Mouse (Mus musculus): Measurements from ENCODE around the gene Mnat1. TPM values are rescaled to one million over a fixed set of nuclear protein-coding genes. Genes with fewer than 3 reads are reported as not detected.
A peak's percentile ranks its signal among the peaks of the same experiment; 100 is the strongest.

Mnat1 gene
- total RNA-seq, 2 experiments from 2014 or later = 18.0 to 20.7 TPM

DNA sequence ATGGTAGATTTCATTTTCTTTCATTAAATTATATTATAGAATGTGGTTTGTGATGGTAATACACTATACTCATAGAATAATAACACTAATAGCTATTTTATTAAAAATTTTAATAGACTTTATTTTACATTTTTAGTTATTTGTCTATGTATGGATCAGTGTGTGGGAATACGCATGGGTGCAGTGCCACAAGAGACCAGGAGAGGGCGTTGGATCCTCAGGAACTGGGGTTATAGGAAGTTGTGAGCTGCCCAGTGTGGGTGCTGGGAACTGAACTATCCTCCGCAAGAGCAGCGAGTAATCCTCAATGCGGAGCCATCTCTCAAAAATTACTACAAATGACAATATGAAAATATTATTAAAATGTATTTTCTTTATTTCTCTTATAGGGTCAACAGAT, 95.1 kb downstream of the Mnat1 start:
- intact Hi-C loops (cut with DNase I) = no loop called here

DNA sequence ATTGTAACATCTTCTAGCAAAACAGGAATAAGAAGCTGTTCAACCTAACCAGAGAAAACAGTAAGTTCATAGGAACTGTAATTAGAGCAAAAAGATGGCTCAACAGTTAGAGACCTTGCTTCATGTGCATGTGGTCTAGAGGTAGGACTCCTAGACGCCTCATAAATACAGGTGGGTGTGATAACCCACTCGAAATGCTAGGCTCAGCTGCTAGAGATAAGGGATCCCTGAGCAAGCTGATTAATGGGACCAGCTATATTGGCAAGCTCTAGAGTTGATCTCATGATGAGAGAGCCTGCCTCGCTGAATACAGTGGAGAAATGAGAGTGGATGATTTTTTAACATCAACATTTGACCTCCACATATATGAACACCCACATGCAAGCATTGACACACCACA, 97.7 kb downstream of the Mnat1 start:
- DNase-seq (ENCODE audit: low spot score in 2 of 2) = no peak
- intact Hi-C loops (cut with DNase I) = no loop called here

More for the DNA sequence above, 95.1 kb downstream of the Mnat1 start:
- no peak for DNase-seq (ENCODE audit: low spot score in 2 of 2)

DNA sequence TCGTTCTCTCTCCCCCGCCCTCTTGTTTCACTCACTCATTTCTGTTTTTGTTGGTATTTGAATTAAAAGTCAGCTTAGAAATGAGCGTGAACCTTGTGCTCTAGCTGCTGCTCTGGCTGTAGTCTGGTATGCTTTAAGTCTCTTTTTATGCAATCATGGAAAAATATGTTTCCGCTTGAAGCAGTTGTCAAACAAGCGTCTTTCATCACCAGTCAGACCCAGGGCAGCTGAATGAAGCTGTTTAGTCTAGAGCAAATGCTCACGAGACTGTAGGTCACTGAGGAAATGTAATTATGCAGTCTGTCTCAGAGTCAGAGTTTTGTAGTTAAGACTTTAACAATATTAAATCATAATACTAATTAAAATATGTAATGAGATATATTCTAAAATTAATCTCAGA, 100.4 kb downstream of the Mnat1 start:
- intact Hi-C loops (cut with DNase I) = no loop called here
- DNase-seq (ENCODE audit: low spot score in 2 of 2) = no peak

DNA sequence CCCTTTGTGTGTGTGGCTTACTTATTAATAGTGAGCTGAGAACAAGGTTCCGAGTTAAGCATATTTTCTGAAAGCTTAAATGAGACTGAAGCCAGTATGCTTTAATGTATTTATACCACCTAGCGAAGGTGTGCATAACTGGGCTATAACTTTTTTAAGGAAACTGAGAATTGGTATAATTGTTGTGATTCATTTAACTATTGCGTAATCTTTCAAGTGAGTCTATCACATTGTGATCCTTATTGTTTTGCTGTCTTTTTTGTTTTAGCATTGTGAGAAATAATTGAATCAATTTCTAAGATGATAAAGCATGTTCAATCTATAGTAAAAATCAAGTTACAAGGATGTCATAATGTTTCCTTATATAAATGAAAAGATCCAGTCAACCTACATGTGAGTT, 104.9 kb downstream of the Mnat1 start:
- intact Hi-C loops (cut with DNase I) = no loop called here
- DNase-seq (ENCODE audit: low spot score in 2 of 2) = no peak

DNA sequence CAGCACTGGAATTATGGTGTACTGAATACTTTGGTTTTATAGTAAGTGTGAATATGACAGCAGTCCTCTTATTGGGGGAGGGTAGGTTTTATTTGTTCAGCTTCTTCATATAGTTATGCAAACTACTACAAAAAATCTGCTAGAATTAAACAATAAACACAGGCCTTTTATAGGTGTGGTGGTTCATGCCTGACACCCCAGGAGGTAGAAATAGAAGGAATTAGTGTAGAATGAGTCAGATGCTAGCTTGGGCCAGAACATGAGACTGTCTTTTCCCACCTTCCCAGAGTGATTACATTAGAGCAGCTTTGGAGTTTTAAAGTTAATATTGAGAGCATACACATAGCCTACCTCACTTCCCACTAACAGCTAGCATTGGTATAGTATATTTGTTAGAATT, 106.7 kb downstream of the Mnat1 start:
- intact Hi-C loops (cut with DNase I) = no loop called here
- DNase-seq (ENCODE audit: low spot score in 2 of 2) = no peak

DNA sequence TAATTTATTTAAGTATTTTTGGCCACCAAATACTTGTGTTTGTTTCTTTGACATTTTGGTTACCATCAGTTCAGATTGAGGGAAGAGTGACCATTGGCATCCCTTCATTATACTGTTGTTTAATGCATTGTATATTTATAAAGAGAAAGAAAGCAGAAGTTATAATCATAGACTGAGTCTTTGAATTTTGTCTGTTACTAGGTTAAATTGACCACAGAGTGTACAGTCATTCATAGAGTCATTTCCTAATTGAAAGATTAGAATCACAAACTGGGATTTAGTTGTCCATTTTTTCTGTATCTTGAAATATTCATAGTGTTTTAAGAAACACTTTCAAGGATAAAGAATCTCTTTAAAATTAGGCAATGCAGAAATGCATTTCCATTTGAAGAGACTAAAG, 108.0 kb downstream of the Mnat1 start:
- intact Hi-C loops (cut with DNase I) = no loop called here

DNA sequence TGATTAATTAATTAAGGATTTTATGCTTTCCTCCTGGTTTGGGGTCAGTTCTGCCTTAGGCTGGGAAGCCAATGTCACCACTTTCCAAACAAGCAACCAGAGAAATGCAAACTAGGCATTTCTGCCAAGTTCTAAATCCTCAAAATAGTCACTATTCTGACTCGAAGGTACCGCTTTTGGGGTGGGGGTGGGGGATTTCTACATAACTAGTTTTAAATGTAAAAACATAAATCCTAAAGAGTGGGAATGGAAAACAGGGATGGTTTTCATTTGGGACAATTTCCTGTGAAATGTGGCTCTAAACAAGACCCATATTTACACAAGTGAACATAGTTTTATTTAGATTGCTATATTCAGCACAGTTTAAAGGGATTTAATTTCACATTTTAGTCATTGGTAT, 109.1 kb downstream of the Mnat1 start:
- DNase-seq (ENCODE audit: low spot score in 2 of 2) = no peak
- intact Hi-C loops (cut with DNase I) = no loop called here

More for the DNA sequence above, 108.0 kb downstream of the Mnat1 start:
- no peak for DNase-seq (ENCODE audit: low spot score in 2 of 2)

DNA sequence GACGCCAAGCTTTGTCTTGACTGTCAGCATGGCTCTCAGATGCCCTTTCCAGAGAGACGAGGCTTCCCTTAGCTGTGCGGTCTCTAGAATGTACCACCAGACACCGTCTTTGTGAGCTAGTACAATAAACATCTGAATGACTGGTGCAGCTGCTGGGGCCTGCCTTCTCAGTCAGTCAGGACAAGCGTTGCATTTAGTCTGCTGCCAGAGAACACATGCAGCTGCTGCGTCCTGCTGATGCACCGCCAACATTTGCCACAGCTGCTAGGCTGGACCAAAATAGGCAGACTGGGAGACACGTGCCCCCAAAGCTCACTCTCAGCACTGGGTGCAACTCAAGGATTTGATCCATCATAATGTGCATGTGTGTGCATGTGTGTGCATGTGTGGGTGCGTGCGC, 118.4 kb downstream of the Mnat1 start:
- intact Hi-C loops (cut with DNase I) = no loop called here
- peak; percentile 32 to 65 for DNase-seq (ENCODE audit: low spot score in 2 of 2)

DNA sequence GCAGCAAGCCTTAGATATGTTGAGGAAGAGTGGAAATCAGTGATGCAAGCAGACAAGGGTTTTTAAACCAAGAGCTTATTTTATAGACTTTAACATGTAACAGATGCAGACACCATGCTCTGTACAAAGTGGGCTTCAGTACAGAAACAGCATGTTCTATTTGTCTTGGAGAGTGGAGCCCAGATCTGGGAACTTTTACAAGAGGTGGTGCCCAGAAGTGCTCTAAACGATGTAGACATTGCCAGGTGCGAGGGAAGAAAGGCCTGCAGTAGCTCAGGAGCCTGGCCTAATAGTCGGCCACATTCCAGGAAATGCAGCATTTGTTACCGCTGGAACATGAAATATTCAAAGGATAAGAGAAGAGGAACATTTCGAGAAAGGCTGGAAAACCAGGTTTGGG, 122.2 kb downstream of the Mnat1 start:
- intact Hi-C loops (cut with DNase I) = no loop called here

DNA sequence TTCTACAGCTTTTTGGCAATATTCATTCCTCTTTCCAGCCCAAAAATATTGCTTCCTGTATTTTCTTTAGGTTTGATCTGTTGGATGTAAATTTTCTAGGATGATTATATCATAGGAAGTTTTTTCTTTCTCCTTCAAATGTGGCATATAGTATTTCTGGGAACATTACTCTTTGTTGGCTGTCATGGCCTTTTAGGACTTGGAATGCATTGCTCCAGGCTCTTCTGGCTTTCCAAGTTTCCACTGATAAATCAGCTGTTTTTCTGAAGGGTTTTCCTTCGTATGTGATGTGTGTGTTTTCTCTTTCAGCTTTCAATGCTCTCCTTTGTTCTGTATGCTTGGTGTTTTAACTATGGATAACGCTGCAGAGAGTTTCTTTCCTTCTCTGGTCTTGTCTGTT, 131.5 kb downstream of the Mnat1 start:
- intact Hi-C loops (cut with DNase I) = no loop called here
- no peak for DNase-seq (ENCODE audit: low spot score in 2 of 2)

More for the DNA sequence above, 122.2 kb downstream of the Mnat1 start:
- DNase-seq (ENCODE audit: low spot score in 2 of 2) = no peak

DNA sequence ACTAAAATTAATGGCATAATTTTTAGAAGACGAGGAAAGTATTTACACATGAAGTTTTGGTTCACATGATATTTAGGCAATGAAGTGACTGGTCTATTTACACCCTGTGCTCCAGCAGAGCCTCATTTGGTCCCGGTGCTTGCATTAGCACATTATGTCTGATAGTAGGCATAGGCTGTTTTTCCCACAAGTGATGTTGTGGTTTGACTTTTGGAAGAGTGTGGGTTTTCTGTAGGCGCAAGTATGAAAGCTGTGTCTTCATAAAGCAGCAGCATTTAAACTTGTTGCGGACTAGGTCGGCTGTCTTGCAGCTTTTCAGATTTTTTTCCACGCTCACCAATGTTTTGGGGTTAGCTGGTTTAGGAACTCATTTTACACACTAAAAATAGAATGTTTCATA, 135.8 kb downstream of the Mnat1 start:
- peak; percentile 9 to 39 for DNase-seq (ENCODE audit: low spot score in 2 of 2)
- intact Hi-C loops (cut with DNase I) = no loop called here

DNA sequence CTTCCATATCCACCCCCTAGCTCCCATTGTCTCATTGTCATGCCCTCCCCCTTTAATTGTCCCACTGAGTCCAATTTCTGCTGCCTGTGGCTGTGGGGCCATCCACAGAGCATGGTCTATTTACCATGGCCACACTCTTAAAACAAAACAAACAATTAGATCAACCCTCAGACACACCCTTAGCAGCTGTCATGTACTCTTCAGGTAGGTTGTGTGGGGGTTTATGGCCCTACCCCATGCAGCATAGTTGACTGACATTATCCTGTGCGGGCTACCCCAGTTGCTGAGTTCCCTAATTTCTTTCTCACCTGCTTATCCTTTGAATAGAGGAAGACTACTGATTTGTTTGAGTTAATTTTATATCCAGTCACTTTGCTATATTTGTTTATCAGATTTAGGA, 136.8 kb downstream of the Mnat1 start:
- intact Hi-C loops (cut with DNase I) = no loop called here
- no peak for DNase-seq (ENCODE audit: low spot score in 2 of 2)

DNA sequence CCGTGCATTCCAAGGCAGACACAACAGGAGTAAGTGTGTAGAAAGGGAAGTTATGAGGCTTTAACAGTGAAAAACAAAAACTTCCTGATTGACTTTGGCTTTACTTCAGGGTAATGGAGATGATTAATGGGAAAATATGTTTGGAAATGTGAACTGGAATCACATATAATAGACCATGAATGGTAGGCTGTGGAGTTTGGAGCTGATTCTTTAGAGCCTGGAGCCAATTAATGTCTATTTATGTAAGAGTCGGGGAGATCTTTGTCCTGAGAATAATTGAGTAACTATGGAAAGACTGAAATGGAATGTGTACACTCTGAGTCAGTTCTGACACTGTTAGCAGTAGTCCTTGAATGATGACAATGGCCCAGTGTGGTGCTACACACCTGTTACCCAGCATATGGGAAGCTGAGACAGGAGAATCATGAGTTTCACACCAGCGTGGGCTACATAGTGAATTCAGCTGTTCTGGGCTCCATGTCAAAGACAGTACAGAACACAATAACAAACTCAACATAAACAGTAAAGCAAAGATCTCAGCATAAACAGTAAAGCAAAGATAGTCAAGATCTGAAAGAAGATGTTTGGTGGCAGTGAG, 142.0 kb downstream of the Mnat1 start:
- intact Hi-C loops (cut with DNase I) = no loop called here
- no peak for DNase-seq (ENCODE audit: low spot score in 2 of 2)

DNA sequence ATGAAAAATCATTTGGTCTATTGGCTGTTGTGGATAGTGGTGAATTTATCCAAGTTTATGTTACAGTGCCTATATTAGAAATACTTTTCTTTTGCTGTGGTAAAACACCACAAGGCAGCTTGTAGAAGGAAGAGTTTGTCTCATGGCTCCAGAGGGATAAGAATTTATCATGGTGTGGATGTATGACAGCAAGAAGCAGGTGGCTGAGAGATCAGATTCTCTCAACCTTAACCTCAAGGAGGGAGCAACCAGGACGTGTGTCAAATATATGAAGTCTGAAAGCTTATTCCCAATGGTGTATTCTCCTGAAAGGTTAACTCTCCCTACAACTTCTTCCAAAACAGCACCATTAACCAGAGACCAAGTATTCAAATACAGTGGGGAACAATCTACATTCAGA, 143.1 kb downstream of the Mnat1 start:
- intact Hi-C loops (cut with DNase I) = no loop called here
- DNase-seq (ENCODE audit: low spot score in 2 of 2) = no peak

DNA sequence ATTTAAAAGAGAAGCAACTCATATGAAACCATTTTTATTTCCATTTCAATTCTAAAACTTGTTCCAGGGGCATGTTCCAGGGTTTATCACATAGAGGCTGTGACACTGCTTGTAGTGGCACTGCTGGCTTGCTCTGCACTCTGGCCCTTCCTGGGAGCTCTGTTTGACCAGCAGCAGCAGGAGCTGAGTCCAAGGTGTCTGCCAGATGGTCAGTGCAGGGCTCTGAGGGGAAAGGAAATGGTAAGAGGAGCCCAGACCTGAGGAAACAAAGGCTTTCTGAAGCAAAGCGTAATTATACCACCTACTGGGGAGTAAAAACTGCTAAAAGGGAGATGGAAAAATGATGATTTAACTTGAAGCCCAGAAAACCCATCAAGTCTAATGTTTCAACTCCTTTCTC, 145.0 kb downstream of the Mnat1 start:
- DNase-seq (ENCODE audit: low spot score in 2 of 2) = no peak
- intact Hi-C loops (cut with DNase I) = no loop called here

DNA sequence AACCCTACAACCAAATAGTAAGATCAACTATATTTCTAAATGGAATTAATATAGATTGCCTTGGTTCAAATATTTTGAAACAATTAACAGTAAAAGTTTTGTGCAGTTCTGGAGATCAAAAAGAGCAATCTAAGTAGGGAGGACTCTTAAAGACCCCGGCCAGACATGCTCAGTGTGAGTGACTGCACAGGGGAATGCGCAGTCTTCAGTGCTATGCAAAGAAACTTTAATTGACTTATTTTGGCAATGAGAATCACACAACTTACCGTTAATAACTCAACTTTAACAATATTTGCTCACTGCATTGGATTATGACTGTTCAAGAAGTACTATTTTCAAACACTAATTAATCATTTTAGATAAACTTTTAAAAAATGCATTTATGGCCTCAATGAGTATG, 146.0 kb downstream of the Mnat1 start:
- intact Hi-C loops (cut with DNase I) = no loop called here
- DNase-seq (ENCODE audit: low spot score in 2 of 2) = no peak

DNA sequence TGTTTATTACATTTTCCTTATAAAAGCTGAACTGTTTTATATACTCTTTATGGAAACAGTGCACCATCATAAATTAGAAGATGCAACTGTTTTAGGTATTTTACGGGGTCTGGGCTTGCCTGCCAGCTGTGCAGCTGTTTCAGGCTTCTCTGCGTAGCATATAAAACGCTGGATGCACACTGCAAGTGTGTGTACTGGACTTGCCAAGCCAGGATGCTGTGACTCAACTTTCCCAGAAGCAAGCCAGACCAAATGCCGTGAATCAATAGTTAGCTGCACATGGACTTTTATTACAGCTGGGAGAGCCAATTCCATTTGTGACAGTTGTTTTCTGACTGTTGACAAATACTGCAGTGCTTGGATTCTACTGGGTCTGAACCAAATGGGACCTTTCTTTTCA, 146.4 kb downstream of the Mnat1 start:
- intact Hi-C loops (cut with DNase I) = no loop called here
- DNase-seq (ENCODE audit: low spot score in 2 of 2) = no peak

DNA sequence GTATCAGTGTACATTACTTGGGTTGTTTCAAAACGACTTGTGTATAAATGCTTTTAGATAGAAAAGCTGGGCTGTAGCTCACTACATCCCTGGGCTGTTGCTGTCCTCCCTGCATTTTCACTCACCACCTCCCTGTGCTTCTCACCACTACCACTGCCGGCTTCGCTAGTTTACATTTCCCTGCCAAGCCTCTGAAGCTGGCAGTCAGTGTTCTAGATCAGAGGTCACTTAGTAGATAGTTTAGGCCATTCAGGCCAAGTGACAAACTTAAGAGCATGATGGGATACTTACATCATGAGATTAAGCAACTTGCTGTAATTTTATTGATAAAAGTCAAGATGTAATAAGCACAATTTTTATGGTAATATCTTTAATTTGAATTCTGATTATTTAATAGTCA, 151.4 kb downstream of the Mnat1 start:
- intact Hi-C loops (cut with DNase I) = no loop called here
- DNase-seq (ENCODE audit: low spot score in 2 of 2) = no peak

DNA sequence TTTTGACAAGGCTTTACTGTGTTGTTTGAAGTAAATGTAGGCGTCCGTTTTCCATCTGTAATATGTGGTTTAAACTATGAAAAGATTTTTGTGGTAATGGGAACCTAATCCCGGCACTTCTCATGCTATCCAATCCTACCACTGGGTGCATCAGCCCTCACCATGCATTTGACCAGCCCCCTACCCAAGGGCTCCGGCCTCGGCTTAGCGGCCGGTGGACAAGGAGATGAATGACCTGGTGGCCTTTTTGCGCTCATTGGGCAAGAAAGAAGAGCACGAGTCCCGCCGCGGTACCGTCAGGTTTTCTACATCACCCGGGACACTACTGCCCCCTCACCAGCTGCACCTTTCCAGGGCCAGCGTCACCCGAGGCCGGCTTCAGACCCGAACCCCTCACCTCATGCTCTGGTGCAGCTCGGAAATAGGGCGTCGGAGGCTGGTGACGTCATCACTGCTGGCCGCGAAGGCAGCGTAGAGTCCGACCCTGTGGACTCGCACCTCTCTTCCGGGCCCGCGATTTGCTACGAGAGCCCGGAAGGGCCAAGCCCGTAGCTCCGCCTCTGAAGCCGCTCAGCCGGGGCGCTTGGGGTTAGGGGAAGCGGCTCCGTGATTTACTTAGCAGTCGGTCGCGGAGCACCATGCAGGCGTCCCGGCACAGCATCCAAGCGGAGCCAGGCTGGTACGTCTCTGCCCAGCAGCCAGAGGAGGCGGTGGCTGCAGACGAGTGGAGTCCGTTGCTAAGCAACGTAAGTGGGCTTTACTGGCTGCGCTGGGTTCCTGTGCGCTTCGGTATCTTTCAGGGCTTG, 163.0 kb downstream of the Mnat1 start, which contains the start of the genes Trmt5 and Slc38a6:
Gene Trmt5 (minus strand): TSS at position 424 of the 806 bp plus-strand sequence.
Gene Slc38a6 (plus strand): TSS at position 493 of the 806 bp plus-strand sequence.
- intact Hi-C loops (cut with DNase I) = loop anchor here (2.0 kb wide), 1 partner anchor 174 kb away; the partner anchor contains the start of gene Six4

DNA sequence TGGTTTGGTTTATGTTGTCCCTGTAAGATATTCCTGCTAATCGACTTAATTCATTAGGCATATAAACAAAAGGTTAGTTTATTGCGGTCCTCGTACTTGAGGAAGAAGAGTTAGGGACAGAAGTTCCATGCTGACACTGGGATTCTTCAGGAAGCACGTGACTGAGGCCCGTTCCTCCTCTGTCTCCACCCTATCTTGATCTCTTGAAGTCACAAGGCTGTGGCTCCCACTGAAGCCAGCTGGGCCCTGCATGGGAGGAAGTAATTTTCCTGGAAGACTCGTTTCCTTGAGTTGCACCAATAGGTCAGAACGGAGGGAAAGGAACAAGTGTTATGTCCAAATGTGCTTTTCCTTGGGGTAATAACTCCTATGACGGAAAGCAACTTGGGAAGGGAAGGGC, 164.1 kb downstream of the Mnat1 start:
- no peak for DNase-seq (ENCODE audit: low spot score in 2 of 2)
- intact Hi-C loops (cut with DNase I) = loop anchor here (2.0 kb wide), 1 partner anchor 175 kb away; the partner anchor contains the start of gene Six4

More for the DNA sequence above, 163.0 kb downstream of the Mnat1 start, which contains the start of the genes Trmt5 and Slc38a6:
- peak; percentile 93 to 95 for DNase-seq (ENCODE audit: low spot score in 2 of 2)

DNA sequence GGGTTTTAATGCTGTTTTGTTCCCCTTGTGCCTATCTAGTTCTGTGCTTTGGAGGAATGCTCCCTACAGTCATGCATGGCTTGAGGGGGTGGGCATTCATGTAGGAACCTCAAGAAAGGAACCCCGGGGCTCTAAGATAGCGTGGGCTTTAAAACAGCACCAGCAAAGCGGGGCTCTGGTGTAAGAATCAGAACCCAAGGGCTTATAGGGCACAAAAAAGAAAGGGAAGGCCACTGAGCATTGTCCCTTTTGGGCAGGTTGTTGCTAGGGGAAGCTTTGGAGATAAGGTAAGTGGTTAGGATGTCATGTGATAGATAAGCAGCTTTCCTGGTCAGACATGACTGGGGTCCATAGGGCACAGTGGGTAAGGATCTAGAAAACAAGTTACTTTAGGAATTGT, 165.1 kb downstream of the Mnat1 start:
- DNase-seq (ENCODE audit: low spot score in 2 of 2) = no peak
- intact Hi-C loops (cut with DNase I) = no loop called here
